Mouse (Mus musculus): Measurements from ENCODE around the gene Rbfox2. TPM values are rescaled to one million over a fixed set of nuclear protein-coding genes. Genes with fewer than 3 reads are reported as not detected.
"Not testable (repeated sequence)": the region's sequence is repeated elsewhere in the genome, so short reads cannot be mapped to it uniquely, and the experiment has no call there.

The Rbfox2 gene
- polyA plus RNA-seq, 1 experiment, result 193 TPM

- TF ChIP-seq POLR2A (IDR thresholded peaks at IDR 0.05; ENCODE audit: extremely low read depth, insufficient read depth, low read length) (no peak), CTCF (IDR thresholded peaks at IDR 0.05; ENCODE audit: extremely low read depth, insufficient read depth, low read length) (no peak)
- peaks cover 8% of the 10 kb centered on the region for H3K4me1 ChIP-seq (ENCODE audit: control insufficient read depth, insufficient read depth, low read length)
- no peak overlapping the region for H3K4me3 ChIP-seq (ENCODE audit: insufficient read depth, low read length)
- H3K27ac ChIP-seq (ENCODE audit: insufficient read depth, low read length), result peak overlapping the region; percentile 79
These were observed 238.4 kb downstream of the Rbfox2 start for GRCm38 (mm10) chr15:77068439-77068861.

GRCm38 (mm10) chr15:77066233-77066632, 240.6 kb downstream of the Rbfox2 start:
- TF ChIP-seq POLR2A (IDR thresholded peaks at IDR 0.05; ENCODE audit: extremely low read depth, insufficient read depth, low read length) (no peak), CTCF (IDR thresholded peaks at IDR 0.05; ENCODE audit: extremely low read depth, insufficient read depth, low read length) (no peak)
- Histone ChIP-seq H3K4me3 (ENCODE audit: insufficient read depth, low read length) (no peak overlapping the region), H3K27ac (ENCODE audit: insufficient read depth, low read length) (peak overlapping the region; percentile 69; the same call in 1 of the 2 replicates), H3K4me1 (ENCODE audit: control insufficient read depth, insufficient read depth, low read length) (peaks cover 8% of the 10 kb centered on the region)

- H3K27ac ChIP-seq (ENCODE audit: insufficient read depth, low read length), result no peak overlapping the region
- TF ChIP-seq CTCF (IDR thresholded peaks at IDR 0.05; ENCODE audit: extremely low read depth, insufficient read depth, low read length) (no peak), POLR2A (IDR thresholded peaks at IDR 0.05; ENCODE audit: extremely low read depth, insufficient read depth, low read length) (no peak)
- H3K4me1 ChIP-seq (ENCODE audit: control insufficient read depth, insufficient read depth, low read length), result peaks cover 8% of the 10 kb centered on the region
- no peak overlapping the region for H3K4me3 ChIP-seq (ENCODE audit: insufficient read depth, low read length)
These were observed 241.4 kb downstream of the Rbfox2 start for GRCm38 (mm10) chr15:77065259-77065852.

- no peak overlapping the region for H3K4me3 ChIP-seq (ENCODE audit: insufficient read depth, low read length)
- H3K4me1 ChIP-seq (ENCODE audit: control insufficient read depth, insufficient read depth, low read length), result no peaks in the 10 kb centered on the region; the same call in 1 of the 2 replicates
- H3K27ac ChIP-seq (ENCODE audit: insufficient read depth, low read length), result no peak overlapping the region
- TF ChIP-seq POLR2A (IDR thresholded peaks at IDR 0.05; ENCODE audit: extremely low read depth, insufficient read depth, low read length), result no peak
- no peak for TF ChIP-seq CTCF (IDR thresholded peaks at IDR 0.05; ENCODE audit: extremely low read depth, insufficient read depth, low read length)
These were observed 244.1 kb downstream of the Rbfox2 start for GRCm38 (mm10) chr15:77062746-77063145.

GRCm38 (mm10) chr15:77059416-77059815, 247.4 kb downstream of the Rbfox2 start:
- H3K27ac ChIP-seq (ENCODE audit: insufficient read depth, low read length); H3K4me1 ChIP-seq (ENCODE audit: control insufficient read depth, insufficient read depth, low read length); H3K4me3 ChIP-seq (ENCODE audit: insufficient read depth, low read length): not testable (repeated sequence)

GRCm38 (mm10) chr15:77058566-77058965, 248.2 kb downstream of the Rbfox2 start:
- Histone ChIP-seq H3K4me1 (ENCODE audit: control insufficient read depth, insufficient read depth, low read length) (peaks cover 4% of the 10 kb centered on the region; the same call in 1 of the 2 replicates), H3K4me3 (ENCODE audit: insufficient read depth, low read length) (no peak overlapping the region), H3K27ac (ENCODE audit: insufficient read depth, low read length) (no peak overlapping the region)
- TF ChIP-seq POLR2A (IDR thresholded peaks at IDR 0.05; ENCODE audit: extremely low read depth, insufficient read depth, low read length) (no peak), CTCF (IDR thresholded peaks at IDR 0.05; ENCODE audit: extremely low read depth, insufficient read depth, low read length) (no peak)

- peaks cover 4% of the 10 kb centered on the region; the same call in 1 of the 2 replicates for H3K4me1 ChIP-seq (ENCODE audit: control insufficient read depth, insufficient read depth, low read length)
- no peak for TF ChIP-seq POLR2A (IDR thresholded peaks at IDR 0.05; ENCODE audit: extremely low read depth, insufficient read depth, low read length)
- TF ChIP-seq CTCF (IDR thresholded peaks at IDR 0.05; ENCODE audit: extremely low read depth, insufficient read depth, low read length), result no peak
- H3K4me3 ChIP-seq (ENCODE audit: insufficient read depth, low read length), result no peak overlapping the region
- H3K27ac ChIP-seq (ENCODE audit: insufficient read depth, low read length), result no peak overlapping the region
These were observed 250.1 kb downstream of the Rbfox2 start for GRCm38 (mm10) chr15:77056791-77057051.

- TF ChIP-seq CTCF (IDR thresholded peaks at IDR 0.05; ENCODE audit: extremely low read depth, insufficient read depth, low read length) (no peak), POLR2A (IDR thresholded peaks at IDR 0.05; ENCODE audit: extremely low read depth, insufficient read depth, low read length) (no peak)
- H3K4me3 ChIP-seq (ENCODE audit: insufficient read depth, low read length), result no peak overlapping the region
- no peak overlapping the region for H3K27ac ChIP-seq (ENCODE audit: insufficient read depth, low read length)
- H3K4me1 ChIP-seq (ENCODE audit: control insufficient read depth, insufficient read depth, low read length), result peaks cover 4% of the 10 kb centered on the region; the same call in 1 of the 2 replicates
These were observed 250.6 kb downstream of the Rbfox2 start for GRCm38 (mm10) chr15:77056001-77056790.

- no peak for TF ChIP-seq CTCF (IDR thresholded peaks at IDR 0.05; ENCODE audit: extremely low read depth, insufficient read depth, low read length)
- no peak for TF ChIP-seq POLR2A (IDR thresholded peaks at IDR 0.05; ENCODE audit: extremely low read depth, insufficient read depth, low read length)
- H3K4me1 ChIP-seq (ENCODE audit: control insufficient read depth, insufficient read depth, low read length), result peaks cover 4% of the 10 kb centered on the region; the same call in 1 of the 2 replicates
- no peak overlapping the region for H3K27ac ChIP-seq (ENCODE audit: insufficient read depth, low read length)
- no peak overlapping the region for H3K4me3 ChIP-seq (ENCODE audit: insufficient read depth, low read length)
These were observed 252.1 kb downstream of the Rbfox2 start for GRCm38 (mm10) chr15:77054611-77055175.

GRCm38 (mm10) chr15:77053021-77053420, 253.8 kb downstream of the Rbfox2 start:
- TF ChIP-seq POLR2A (IDR thresholded peaks at IDR 0.05; ENCODE audit: extremely low read depth, insufficient read depth, low read length), result no peak
- no peak for TF ChIP-seq CTCF (IDR thresholded peaks at IDR 0.05; ENCODE audit: extremely low read depth, insufficient read depth, low read length)

More at GRCm38 (mm10) chr15:77053021-77053420, 253.8 kb downstream of the Rbfox2 start:
- Histone ChIP-seq H3K27ac (ENCODE audit: insufficient read depth, low read length) (no peak overlapping the region), H3K4me1 (ENCODE audit: control insufficient read depth, insufficient read depth, low read length) (peaks cover 4% of the 10 kb centered on the region; the same call in 1 of the 2 replicates), H3K4me3 (ENCODE audit: insufficient read depth, low read length) (no peak overlapping the region)

All from cortical plate, adult 2 months (tissue).